Mouse (Mus musculus): ENCODE measurements around the gene Slc7a15.

GRCm38 (mm10) chr12:8527770-8528169 is 71.1 kb downstream of the Slc7a15 start:
- no peak for TF ChIP-seq CTCF (IDR thresholded peaks at IDR 0.05; ENCODE audit: extremely low read depth, insufficient read depth, insufficient read length, insufficient replicate concordance)
- TF ChIP-seq POLR2A (IDR thresholded peaks at IDR 0.05; ENCODE audit: low read depth, low read length): no peak

Measured in spleen, adult 2 months (tissue).